Mouse (Mus musculus): Measurements from ENCODE around the gene Amfr.

- no peak for TF ChIP-seq EP300 (IDR thresholded peaks at IDR 0.05; ENCODE audit: low read length)
- TF ChIP-seq CTCF (conservative IDR thresholded peaks at IDR 0.05 in 1 of 2, IDR thresholded peaks at IDR 0.05 in 1 of 2; ENCODE audit: low read depth in 2 of 2, low read length in 2 of 2) = no peak
- TF ChIP-seq POLR2A (IDR thresholded peaks at IDR 0.05; ENCODE audit: low read depth, low read length) = no peak
- no peak for TF ChIP-seq ETS1 (conservative IDR thresholded peaks at IDR 0.05; ENCODE audit: low read depth, low read length)
- no peak for TF ChIP-seq USF1 (IDR thresholded peaks at IDR 0.05; ENCODE audit: low read depth, low read length)
- no peak for TF ChIP-seq KAT2A (IDR thresholded peaks at IDR 0.05; ENCODE audit: insufficient replicate concordance, low read length)
- TF ChIP-seq USF2 (conservative IDR thresholded peaks at IDR 0.05; ENCODE audit: low read depth, low read length) = no peak
- no peak for TF ChIP-seq NELFE (IDR thresholded peaks at IDR 0.05; ENCODE audit: low read depth, low read length)
- no peak for TF ChIP-seq BHLHE40 (IDR thresholded peaks at IDR 0.05; ENCODE audit: low read depth, low read length)
- no peak for TF ChIP-seq MAX (IDR thresholded peaks at IDR 0.05; ENCODE audit: low read length)
- no peak for TF ChIP-seq GABPA (IDR thresholded peaks at IDR 0.05; ENCODE audit: insufficient replicate concordance, low read depth, low read length)
Measured at GRCm38 (mm10) chr8:94052696-94053095, 40.1 kb upstream of the Amfr start.
